Comparison of ENCODE assay signal across 11 mouse cellular contexts in genomic region chr5:118175137-118175536, GRCm38 (mm10). TPM values are rescaled to one million over a fixed set of nuclear protein-coding genes. Genes with fewer than 3 reads are reported as not detected.
DNase-seq lines count a peak whose midpoint lies in the region; ATAC-seq and TF ChIP-seq lines count a peak whose summit lies in the region.
"Had no signal": no experiment of that assay in that cellular context is flagged by ENCODE, and none has a peak within 500 bp of the region (broad histone marks: within the 10 kb centered on the region; RNA-seq: fewer than 3 reads in every experiment).

No protein-coding gene starts in this region.

- no peak overlapping the region for H3K9ac ChIP-seq in heart, embryonic 14.5 days (ENCODE audit: low read length)
- no peak overlapping the region for H3K9ac ChIP-seq in neural tube, embryonic 13.5 days
- H3K9ac ChIP-seq in hindbrain, embryonic 12.5 days = no peak overlapping the region
- H3K9ac ChIP-seq in stomach, postnatal 0 days (ENCODE audit: low read length) = no peak overlapping the region

- H3K9me3 ChIP-seq in heart, embryonic 14.5 days (ENCODE audit: control insufficient read depth, low read length) = peaks cover 6% of the 10 kb centered on the region
- H3K9me3 ChIP-seq in neural tube, embryonic 13.5 days = 0 out of 2 replicates have a peak, but pooled peaks cover 5% of the 10 kb centered on the region
- H3K9me3 ChIP-seq in hindbrain, embryonic 12.5 days (replicated peaks) = peaks cover 6% of the 10 kb centered on the region
- H3K9me3 ChIP-seq in stomach, postnatal 0 days (ENCODE audit: control insufficient read depth, low read length) = no peaks in the 10 kb centered on the region

- peaks cover 5 to 23% of the 10 kb centered on the region in 2 experiments for H3K4me1 ChIP-seq in heart, embryonic 14.5 days (ENCODE audit: control insufficient read depth in 2 of 2, insufficient read depth in 2 of 2, low read length in 2 of 2)
- peaks cover 30% of the 10 kb centered on the region for H3K4me1 ChIP-seq in neural tube, embryonic 13.5 days (replicated peaks)
- H3K4me1 ChIP-seq in hindbrain, embryonic 12.5 days = peaks cover 31% of the 10 kb centered on the region
- 0 out of 2 replicates have a peak, but pooled peaks cover 3% of the 10 kb centered on the region for H3K4me1 ChIP-seq in stomach, postnatal 0 days (replicated peaks; ENCODE audit: control insufficient read depth, insufficient read depth)

- H3K27me3 ChIP-seq in heart, embryonic 14.5 days (ENCODE audit: control insufficient read depth, insufficient read depth, low read length) = peaks cover 47% of the 10 kb centered on the region
- peaks cover 68% of the 10 kb centered on the region for H3K27me3 ChIP-seq in neural tube, embryonic 13.5 days
- peaks cover 54% of the 10 kb centered on the region for H3K27me3 ChIP-seq in hindbrain, embryonic 12.5 days
- H3K27me3 ChIP-seq in stomach, postnatal 0 days (ENCODE audit: control insufficient read depth, insufficient read depth, low read length) = peaks cover 13% of the 10 kb centered on the region; the same call in 1 of the 2 replicates

- no peak overlapping the region for H3K27ac ChIP-seq in heart, embryonic 14.5 days (replicated peaks in 1 of 2; ENCODE audit: control insufficient read depth in 1 of 2, insufficient read depth in 1 of 2, low read depth in 2 of 2, low read length in 2 of 2)
- H3K27ac ChIP-seq in neural tube, embryonic 13.5 days (replicated peaks) = no peak overlapping the region
- no peak overlapping the region for H3K27ac ChIP-seq in hindbrain, embryonic 12.5 days
- H3K27ac ChIP-seq in stomach, postnatal 0 days (replicated peaks) = no peak overlapping the region

- DNase-seq in heart, adult 18-20 months = no peak
- no peak for DNase-seq in neural tube, embryonic 10.5 days (ENCODE audit: extremely low spot score, low spot score)
- DNase-seq in stomach, postnatal 0 days (ENCODE audit: low spot score) = no peak
- no peak for DNase-seq in embryo, embryonic 10.5 days (ENCODE audit: low spot score)
- DNase-seq: kidney, adult 18-20 months; lung, postnatal 36 days had no signal

- peak; percentile 40 for TF ChIP-seq CTCF in stomach, postnatal 0 days (IDR thresholded peaks at IDR 0.05; ENCODE audit: low read depth)

- H3K4me3 ChIP-seq in heart, embryonic 14.5 days (ENCODE audit: control insufficient read depth in 1 of 2, insufficient read depth in 1 of 2, low read depth in 1 of 2, low read length in 2 of 2) = no peak overlapping the region
- H3K4me3 ChIP-seq in neural tube, embryonic 13.5 days = no peak overlapping the region
- H3K4me3 ChIP-seq in hindbrain, embryonic 12.5 days = no peak overlapping the region
- H3K4me3 ChIP-seq in stomach, postnatal 0 days (ENCODE audit: low read depth, low read length) = no peak overlapping the region

- TF ChIP-seq EP300 in stomach, postnatal 0 days (optimal IDR thresholded peaks at IDR 0.05) = no peak

- WGBS in heart, embryonic 14.5 days = 38% methylated on average over 2 of the region's 2 CpGs
- 27% methylated on average over 2 of the region's 2 CpGs for WGBS in neural tube, embryonic 13.5 days
- WGBS in hindbrain, embryonic 12.5 days = 14% methylated on average over 2 of the region's 2 CpGs
- 9% methylated on average over 2 of the region's 2 CpGs for WGBS in stomach, postnatal 0 days

- no peak for ATAC-seq in heart, embryonic 14.5 days (ENCODE audit: insufficient number of reproducible peaks, insufficient read depth, low FRiP score, low read depth)
- no peak for ATAC-seq in neural tube, embryonic 13.5 days (ENCODE audit: low read depth)
- ATAC-seq in hindbrain, embryonic 12.5 days (ENCODE audit: low FRiP score) = no peak
- ATAC-seq in stomach, postnatal 0 days (ENCODE audit: low FRiP score, low TSS enrichment) = no peak

- H3K36me3 ChIP-seq in heart, embryonic 14.5 days (ENCODE audit: control insufficient read depth, insufficient read depth, low read length) = no peaks in the 10 kb centered on the region
- H3K36me3 ChIP-seq in neural tube, embryonic 13.5 days = no peaks in the 10 kb centered on the region
- no peaks in the 10 kb centered on the region for H3K36me3 ChIP-seq in hindbrain, embryonic 12.5 days
- H3K36me3 ChIP-seq in stomach, postnatal 0 days (ENCODE audit: control insufficient read depth, insufficient read depth, low read length) = no peaks in the 10 kb centered on the region

- peak overlapping the region; percentile 57; the same call in 1 of the 2 replicates for H3K4me2 ChIP-seq in heart, embryonic 14.5 days (ENCODE audit: low read length)
- peak overlapping the region; percentile 55 for H3K4me2 ChIP-seq in neural tube, embryonic 13.5 days
- peak overlapping the region; percentile 56 for H3K4me2 ChIP-seq in hindbrain, embryonic 12.5 days (replicated peaks)
- no peak overlapping the region for H3K4me2 ChIP-seq in stomach, postnatal 0 days (replicated peaks; ENCODE audit: low read depth)

RNA-seq across cellular contexts. Expression of gene Hrk, which starts 10.7 kb away (rescaled TPM):
- polyA plus RNA-seq in heart, embryonic 14.5 days (2014; fragmentation: Nextera tagmentation; extraction: Ambion mirVana) = 0.04 and 0.09 TPM in 2 replicates
- total RNA-seq in heart, adult 18-20 months (2021) = under 1 TPM; 0.40 to 0.44 TPM
- 3.3 and 3.4 TPM in 2 replicates for polyA plus RNA-seq in neural tube, embryonic 13.5 days (2015; fragmentation: Nextera tagmentation; extraction: Ambion mirVana)
- polyA plus RNA-seq in hindbrain, embryonic 12.5 days (2016; fragmentation: Nextera tagmentation; extraction: Ambion mirVana) = 1.8 TPM in 2 replicates
- polyA plus RNA-seq in stomach, postnatal 0 days (2015; fragmentation: Nextera tagmentation; extraction: Ambion mirVana) = 0.18 and 0.41 TPM in 2 replicates
- total RNA-seq: common myeloid progenitor, adult 5-6 weeks had no signal
- polyA plus RNA-seq: small intestine, adult 2 months had no signal

RNA-seq across cellular contexts. Expression of gene Fbxw8, which starts 19.9 kb away (rescaled TPM):
- 20.5 and 23.7 TPM in 2 replicates for polyA plus RNA-seq in heart, embryonic 14.5 days (2014; fragmentation: Nextera tagmentation; extraction: Ambion mirVana)
- 10 to 100 TPM; 38.2 to 41.2 TPM for total RNA-seq in heart, adult 18-20 months (2021)
- polyA plus RNA-seq in neural tube, embryonic 13.5 days (2015; fragmentation: Nextera tagmentation; extraction: Ambion mirVana) = 25.1 and 25.5 TPM in 2 replicates
- polyA plus RNA-seq in hindbrain, embryonic 12.5 days (2016; fragmentation: Nextera tagmentation; extraction: Ambion mirVana) = 42.0 and 45.0 TPM in 2 replicates
- 14.0 and 14.2 TPM in 2 replicates for polyA plus RNA-seq in stomach, postnatal 0 days (2015; fragmentation: Nextera tagmentation; extraction: Ambion mirVana)
